Comparison of ENCODE assay signal across 18 mouse cellular contexts in the genomic region with DNA sequence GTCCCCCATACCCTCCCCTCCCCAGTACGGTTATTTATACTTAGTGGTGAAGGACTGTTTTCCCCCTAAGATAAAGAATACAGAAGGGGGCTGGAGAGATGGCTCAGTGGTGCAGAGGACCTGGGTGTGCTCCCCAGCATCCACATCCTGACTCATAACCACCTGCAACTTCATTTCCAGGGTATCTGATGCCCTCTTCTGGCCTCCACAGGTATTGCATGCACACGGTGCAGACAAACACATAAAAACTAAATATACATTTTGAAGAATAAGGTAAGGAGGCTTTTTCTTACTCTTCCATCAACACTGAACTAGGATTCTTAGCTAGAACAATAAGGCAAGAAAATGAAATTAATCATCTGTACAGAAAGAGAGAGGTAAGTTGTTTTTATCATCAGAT.
A peak's percentile ranks its signal among the peaks of the same experiment; 100 is the strongest.
DNase-seq lines count a peak whose midpoint lies in the region; ATAC-seq and TF ChIP-seq lines count a peak whose summit lies in the region.
"Had no signal": no experiment of that assay in that cellular context is flagged by ENCODE, and none has a peak within 500 bp of the region (broad histone marks: within the 10 kb centered on the region; RNA-seq: fewer than 3 reads in every experiment).

No protein-coding gene starts in this region.

- TF ChIP-seq EP300 in liver, embryonic 14.5 days (IDR thresholded peaks at IDR 0.05; ENCODE audit: low read depth), result no peak
- no peak for TF ChIP-seq EP300 in ES-Bruce4 (IDR thresholded peaks at IDR 0.05; ENCODE audit: insufficient read depth, low read depth, low read length)

- H3K9me3 ChIP-seq in liver, embryonic 14.5 days (ENCODE audit: control insufficient read depth, low read length), result no peaks in the 10 kb centered on the region
- H3K9me3 ChIP-seq in liver, embryonic 11.5 days (ENCODE audit: control insufficient read depth, low read length), result no peaks in the 10 kb centered on the region
- H3K9me3 ChIP-seq in ES-Bruce4 (replicated peaks; ENCODE audit: control insufficient read depth, insufficient read depth, low read length, poor library complexity, severe bottlenecking), result no peaks in the 10 kb centered on the region
- H3K9me3 ChIP-seq: neural tube, embryonic 15.5 days had no signal

- peak; percentile 51 for TF ChIP-seq CTCF in gastrocnemius, adult 2 months (IDR thresholded peaks at IDR 0.05)
- peak; percentile 56 for TF ChIP-seq CTCF in liver, embryonic 14.5 days (IDR thresholded peaks at IDR 0.05; ENCODE audit: low read depth)
- TF ChIP-seq CTCF in ES-Bruce4 (IDR thresholded peaks at IDR 0.05; ENCODE audit: low read depth, low read length), result peak; percentile 31
- peak; percentile 30; the same call in 1 of the 2 replicates for TF ChIP-seq CTCF in brain, embryonic 14.5 days (IDR thresholded peaks at IDR 0.05; ENCODE audit: borderline replicate concordance, extremely low read depth, insufficient read depth, insufficient read length)

- no peak overlapping the region for H3K4me3 ChIP-seq in gastrocnemius, adult 2 months
- no peak overlapping the region for H3K4me3 ChIP-seq in liver, embryonic 14.5 days (ENCODE audit: insufficient read depth in 1 of 2, low read depth in 2 of 2, low read length in 2 of 2)
- no peak overlapping the region for H3K4me3 ChIP-seq in liver, embryonic 11.5 days (ENCODE audit: low read depth, low read length)
- no peak overlapping the region for H3K4me3 ChIP-seq in ES-Bruce4 (ENCODE audit: low read depth, low read length)
- H3K4me3 ChIP-seq: neural tube, embryonic 15.5 days had no signal

- no peaks in the 10 kb centered on the region for H3K27me3 ChIP-seq in liver, embryonic 14.5 days (ENCODE audit: control insufficient read depth, insufficient read depth, low read length)
- no peaks in the 10 kb centered on the region for H3K27me3 ChIP-seq in liver, embryonic 11.5 days (replicated peaks; ENCODE audit: control insufficient read depth, insufficient read depth, low read length)
- no peaks in the 10 kb centered on the region for H3K27me3 ChIP-seq in ES-Bruce4 (ENCODE audit: control insufficient read depth, insufficient read depth, low read length, poor library complexity, severe bottlenecking)
- H3K27me3 ChIP-seq: neural tube, embryonic 15.5 days had no signal

- H3K27ac ChIP-seq in gastrocnemius, adult 2 months, result peak overlapping the region; percentile 48
- no peak overlapping the region for H3K27ac ChIP-seq in liver, embryonic 14.5 days
- no peak overlapping the region for H3K27ac ChIP-seq in liver, embryonic 11.5 days (ENCODE audit: low read depth, low read length)
- H3K27ac ChIP-seq in ES-Bruce4 (ENCODE audit: insufficient read depth, low read length), result no peak overlapping the region
- H3K27ac ChIP-seq: neural tube, embryonic 15.5 days had no signal

- intact Hi-C loops in gastrocnemius, adult 2 months (cut with DNase I), result no loop called here
- intact Hi-C loops in gastrocnemius, postnatal 14 days (cut with DNase I; ENCODE audit: low total_unique reads), result no loop called here

- ATAC-seq in liver, embryonic 14.5 days (ENCODE audit: insufficient read depth), result no peak
- no peak for ATAC-seq in liver, embryonic 11.5 days (replicated peaks; ENCODE audit: low FRiP score)
- ATAC-seq: hindbrain, embryonic 16.5 days had no signal

- 86% methylated on average over 2 of the region's 2 CpGs for WGBS in liver, embryonic 14.5 days (ENCODE audit: insufficient replicate concordance)
- 90% methylated on average over 2 of the region's 2 CpGs for WGBS in liver, embryonic 11.5 days

- no peak for TF ChIP-seq POLR2A in ES-Bruce4 (IDR thresholded peaks at IDR 0.05; ENCODE audit: insufficient read depth, low read length)
- no peak for TF ChIP-seq POLR2A in brain, embryonic 14.5 days (IDR thresholded peaks at IDR 0.05; ENCODE audit: borderline replicate concordance, extremely low read depth, insufficient read depth, insufficient read length, poor library complexity, severe bottlenecking)

- H3K9ac ChIP-seq in liver, embryonic 14.5 days (replicated peaks), result no peak overlapping the region
- no peak overlapping the region for H3K9ac ChIP-seq in liver, embryonic 11.5 days (ENCODE audit: low read depth, low read length)
- no peak overlapping the region for H3K9ac ChIP-seq in ES-Bruce4 (ENCODE audit: low read depth, poor library complexity, severe bottlenecking)
- H3K9ac ChIP-seq: neural tube, embryonic 15.5 days had no signal

- H3K4me2 ChIP-seq in liver, embryonic 14.5 days (ENCODE audit: low read depth), result no peak overlapping the region
- no peak overlapping the region for H3K4me2 ChIP-seq in liver, embryonic 11.5 days
- H3K4me2 ChIP-seq: neural tube, embryonic 15.5 days had no signal

- DNase-seq in gastrocnemius, adult 2 months, result no peak
- no peak for DNase-seq in gastrocnemius, postnatal 14 days
- DNase-seq in liver, embryonic 14.5 days (ENCODE audit: low read depth in 3 of 3, low spot score in 3 of 3), result no peak
- no peak for DNase-seq in liver, embryonic 11.5 days (ENCODE audit: low spot score)
- no peak for DNase-seq in brain, embryonic 14.5 days (ENCODE audit: low read depth)
- DNase-seq in urinary bladder, postnatal 4 days (ENCODE audit: low spot score in 2 of 2), result no peak
- no peak for DNase-seq in urinary bladder, postnatal 25 days (ENCODE audit: low spot score)
- DNase-seq: adrenal gland, postnatal 14 days; cerebellum, postnatal 14 days; heart, adult 11 months; heart, postnatal 10 days; kidney, postnatal 10 days; left cerebral cortex, postnatal 4 days; lung, adult 18-20 months; retina, postnatal 1 day had no signal

- H3K4me1 ChIP-seq in liver, embryonic 14.5 days (replicated peaks; ENCODE audit: control insufficient read depth in 2 of 2, insufficient read depth in 2 of 2, low read length in 1 of 2), result no peaks in the 10 kb centered on the region
- H3K4me1 ChIP-seq in liver, embryonic 11.5 days (replicated peaks; ENCODE audit: control insufficient read depth, insufficient read depth, low read length), result no peaks in the 10 kb centered on the region
- peaks cover 3% of the 10 kb centered on the region for H3K4me1 ChIP-seq in ES-Bruce4 (ENCODE audit: control insufficient read depth, insufficient read depth, low read length)
- H3K4me1 ChIP-seq: neural tube, embryonic 15.5 days had no signal

- no peaks in the 10 kb centered on the region for H3K36me3 ChIP-seq in liver, embryonic 14.5 days (replicated peaks; ENCODE audit: control insufficient read depth, insufficient read depth, low read depth)
- H3K36me3 ChIP-seq in liver, embryonic 11.5 days (ENCODE audit: control insufficient read depth, insufficient read depth, low read length), result peaks cover 3% of the 10 kb centered on the region; the same call in 1 of the 2 replicates
- no peaks in the 10 kb centered on the region for H3K36me3 ChIP-seq in ES-Bruce4 (ENCODE audit: control insufficient read depth, insufficient read depth, low read length, poor library complexity, severe bottlenecking)
